Mouse (Mus musculus): Measurements from ENCODE around the gene Meaf6.

- TF ChIP-seq POLR2A (IDR thresholded peaks at IDR 0.05; ENCODE audit: borderline replicate concordance, extremely low read depth, insufficient read depth, insufficient read length, poor library complexity, severe bottlenecking) (no peak), CTCF (IDR thresholded peaks at IDR 0.05; ENCODE audit: borderline replicate concordance, extremely low read depth, insufficient read depth, insufficient read length) (no peak)
Measured at GRCm38 (mm10) chr4:125153659-125154241, 68.8 kb downstream of the Meaf6 start.
